In the genomic region with DNA sequence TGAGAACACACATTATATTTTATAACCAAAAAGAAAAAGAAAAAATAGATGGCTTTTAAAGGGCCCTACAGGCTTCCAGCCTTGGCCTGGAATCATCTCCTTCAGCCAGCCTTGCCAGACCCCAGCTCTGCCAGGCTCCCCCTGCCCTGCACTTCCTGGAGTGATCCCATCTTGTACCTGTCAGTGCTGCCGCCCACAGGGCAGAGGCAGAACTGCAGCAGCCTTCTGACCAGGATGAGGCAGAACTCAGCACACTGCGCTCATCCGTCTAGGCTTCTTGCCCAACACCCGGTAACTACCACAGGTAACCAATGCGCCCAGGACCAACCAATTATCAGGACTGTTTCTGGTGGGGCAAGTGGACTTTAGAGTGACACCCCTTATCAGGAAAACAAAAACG, we compare ENCODE assay signal across 10 mouse cellular contexts. TPM values are rescaled to one million over a fixed set of nuclear protein-coding genes. Genes with fewer than 3 reads are reported as not detected.
DNase-seq lines count a peak whose midpoint lies in the region; ATAC-seq and TF ChIP-seq lines count a peak whose summit lies in the region.
"Had no signal": no experiment of that assay in that cellular context is flagged by ENCODE, and none has a peak within 500 bp of the region (broad histone marks: within the 10 kb centered on the region; RNA-seq: fewer than 3 reads in every experiment).

No protein-coding gene starts in this region.

- H3K79me2 ChIP-seq in MEL (ENCODE audit: control insufficient read depth, insufficient read depth, low read length, poor library complexity): no peaks in the 10 kb centered on the region

- DNase-seq in layer of hippocampus, adult 2 months (ENCODE audit: low spot score in 2 of 2): peak in 1 of 2 experiments; percentile 60
- no peak for DNase-seq in layer of hippocampus, postnatal 36 days
- DNase-seq in MEL (ENCODE audit: low read depth, low spot score): peak; percentile 61
- DNase-seq in c-Kit-positive CD71-positive TER-119-positive erythroid progenitor cells, embryonic 14.5 days (ENCODE audit: low spot score): peak; percentile 8
- DNase-seq in left cerebral cortex, postnatal 14 days (ENCODE audit: low spot score in 2 of 2): peak; percentile 66 to 79
- no peak for DNase-seq in yolk sac, embryonic 10.5 days (ENCODE audit: low spot score)

- H3K36me3 ChIP-seq in MEL (ENCODE audit: control insufficient read depth in 1 of 2, insufficient read depth in 2 of 2, low read length in 2 of 2): no peaks in the 10 kb centered on the region
- no peaks in the 10 kb centered on the region for H3K36me3 ChIP-seq in forebrain, embryonic 16.5 days (ENCODE audit: control insufficient read depth, insufficient read depth)
- no peaks in the 10 kb centered on the region for H3K36me3 ChIP-seq in neural tube, embryonic 14.5 days (ENCODE audit: control insufficient read depth, insufficient read depth, low read length)
- H3K36me3 ChIP-seq: liver, embryonic 15.5 days had no signal

- no peak overlapping the region for H3K27ac ChIP-seq in layer of hippocampus, adult 2 months
- no peak overlapping the region for H3K27ac ChIP-seq in MEL (ENCODE audit: control insufficient read depth, low read depth, low read length)
- H3K27ac ChIP-seq in forebrain, embryonic 16.5 days (ENCODE audit: low read length): no peak overlapping the region
- no peak overlapping the region for H3K27ac ChIP-seq in neural tube, embryonic 14.5 days (ENCODE audit: low read depth, low read length)
- H3K27ac ChIP-seq: liver, embryonic 15.5 days had no signal

- no peak overlapping the region for H3K9ac ChIP-seq in MEL (ENCODE audit: control insufficient read depth, low read depth, low read length, poor library complexity, severe bottlenecking)
- H3K9ac ChIP-seq in forebrain, embryonic 16.5 days (replicated peaks; ENCODE audit: low read depth, low read length): no peak overlapping the region
- H3K9ac ChIP-seq in neural tube, embryonic 14.5 days (replicated peaks; ENCODE audit: low read depth, low read length): no peak overlapping the region
- H3K9ac ChIP-seq: liver, embryonic 15.5 days had no signal

- 0 out of 2 replicates have a peak, but pooled peaks have one; percentile 39 for ATAC-seq in forebrain, embryonic 16.5 days
- peak; percentile 54; the same call in 1 of the 2 replicates for ATAC-seq in neural tube, embryonic 14.5 days (ENCODE audit: low read depth)

- peak; percentile 45 for TF ChIP-seq RAD21 in MEL (IDR thresholded peaks at IDR 0.05; ENCODE audit: low read depth, low read length)

- no peak for TF ChIP-seq EP300 in MEL (IDR thresholded peaks at IDR 0.05; ENCODE audit: low read depth in 1 of 2, low read length in 2 of 2)

- H3K9me3 ChIP-seq in MEL (replicated peaks; ENCODE audit: insufficient read depth, low read length): no peaks in the 10 kb centered on the region
- H3K9me3 ChIP-seq in forebrain, embryonic 16.5 days (ENCODE audit: control insufficient read depth, low read length): no peaks in the 10 kb centered on the region
- no peaks in the 10 kb centered on the region for H3K9me3 ChIP-seq in neural tube, embryonic 14.5 days (ENCODE audit: control insufficient read depth, low read length)
- H3K9me3 ChIP-seq: liver, embryonic 15.5 days had no signal

- intact Hi-C loops in left cerebral cortex, postnatal 14 days (cut with DNase I): loop anchor here (5.0 kb wide), 1 partner anchor 47 kb away; no protein-coding TSS in a partner anchor

- H3K4me2 ChIP-seq in forebrain, embryonic 16.5 days (ENCODE audit: low read length): no peak overlapping the region
- H3K4me2 ChIP-seq in neural tube, embryonic 14.5 days (ENCODE audit: low read depth, low read length): no peak overlapping the region
- H3K4me2 ChIP-seq: liver, embryonic 15.5 days had no signal

- H3K4me1 ChIP-seq in MEL (ENCODE audit: control insufficient read depth in 1 of 2, insufficient read depth in 2 of 2, low read length in 2 of 2): no peaks in the 10 kb centered on the region
- peaks cover 11% of the 10 kb centered on the region for H3K4me1 ChIP-seq in forebrain, embryonic 16.5 days (replicated peaks; ENCODE audit: control insufficient read depth, insufficient read depth, low read length)
- peaks cover 4% of the 10 kb centered on the region; the same call in 1 of the 2 replicates for H3K4me1 ChIP-seq in neural tube, embryonic 14.5 days (ENCODE audit: control insufficient read depth, insufficient read depth, low read length)
- H3K4me1 ChIP-seq: liver, embryonic 15.5 days had no signal

- H3K27me3 ChIP-seq in MEL (ENCODE audit: control insufficient read depth in 1 of 2, insufficient read depth in 2 of 2, low read length in 2 of 2): no peaks in the 10 kb centered on the region; a peak in 1 of 4 replicates
- H3K27me3 ChIP-seq in forebrain, embryonic 16.5 days (replicated peaks; ENCODE audit: control insufficient read depth, insufficient read depth, low read length): peaks cover 8% of the 10 kb centered on the region
- no peaks in the 10 kb centered on the region for H3K27me3 ChIP-seq in neural tube, embryonic 14.5 days (ENCODE audit: control insufficient read depth, insufficient read depth, low read length)

- 48% methylated on average over 6 of the region's 6 CpGs for WGBS in forebrain, embryonic 16.5 days
- 52% methylated on average over 6 of the region's 6 CpGs for WGBS in neural tube, embryonic 14.5 days

- TF ChIP-seq POLR2A in MEL (IDR thresholded peaks at IDR 0.05; ENCODE audit: control insufficient read depth in 1 of 2, insufficient read depth in 1 of 2, low read depth in 1 of 2, low read length in 2 of 2, poor library complexity in 1 of 2): no peak

- peak; percentile 94 for TF ChIP-seq CTCF in layer of hippocampus, adult 2 months (conservative IDR thresholded peaks at IDR 0.05)
- TF ChIP-seq CTCF in MEL (IDR thresholded peaks at IDR 0.05 in 2 of 3, conservative IDR thresholded peaks at IDR 0.05 in 1 of 3; ENCODE audit: control insufficient read depth in 1 of 3, insufficient read depth in 1 of 3, low read depth in 2 of 3, low read length in 3 of 3, poor library complexity in 1 of 3, severe bottlenecking in 1 of 3): peak; percentile 68 to 95 (median 84)

- no peak overlapping the region for H3K4me3 ChIP-seq in layer of hippocampus, adult 2 months
- H3K4me3 ChIP-seq in MEL (ENCODE audit: control insufficient read depth in 1 of 2, insufficient read depth in 1 of 2, low read depth in 2 of 2, low read length in 2 of 2): no peak overlapping the region
- no peak overlapping the region for H3K4me3 ChIP-seq in forebrain, embryonic 16.5 days (replicated peaks; ENCODE audit: low read length)
- H3K4me3 ChIP-seq in neural tube, embryonic 14.5 days (ENCODE audit: low read depth, low read length): no peak overlapping the region
- H3K4me3 ChIP-seq: erythroblast, embryonic 14.5 days; liver, embryonic 15.5 days had no signal

TF ChIP-seq in MEL, 35 proteins besides CTCF, POLR2A, EP300 and RAD21:
- peak; percentile 69 for TF ChIP-seq ELF1 (IDR thresholded peaks at IDR 0.05; ENCODE audit: low read depth, low read length)
- TF ChIP-seq SMC3 (IDR thresholded peaks at IDR 0.05; ENCODE audit: low read depth, low read length): peak; percentile 51
- TF ChIP-seq MEF2A (IDR thresholded peaks at IDR 0.05; ENCODE audit: extremely low read depth, insufficient replicate concordance, low read depth, low read length, poor library complexity, severe bottlenecking): no peak
- no peak for TF ChIP-seq MYB (IDR thresholded peaks at IDR 0.05; ENCODE audit: low read depth, low read length)
- TF ChIP-seq HCFC1 (IDR thresholded peaks at IDR 0.05; ENCODE audit: low read depth, low read length): no peak

RNA-seq across cellular contexts. Expression of gene Lingo1, which starts 22.0 kb away (rescaled TPM):
- total RNA-seq in layer of hippocampus, adult 2 months (2021): 100 to 1,000 TPM; 249 to 268 TPM
- total RNA-seq in layer of hippocampus, postnatal 36 days (2021): 100 to 1,000 TPM; 235 to 257 TPM
- total RNA-seq in MEL (2012; rRNA removed): not detected in 2 replicates
- not detected for polyA plus RNA-seq in MEL (2012; ENCODE audit: insufficient read depth in 1 of 2, insufficient read length in 2 of 2, low read depth in 1 of 2, low replicate concordance in 2 of 2, missing spikeins in 1 of 2)
- 39.0 and 45.0 TPM in 2 replicates for polyA plus RNA-seq in forebrain, embryonic 16.5 days (2015; fragmentation: Nextera tagmentation; extraction: Ambion mirVana)
- total RNA-seq in left cerebral cortex, postnatal 14 days (2021): 100 to 1,000 TPM; 490 to 503 TPM
- polyA plus RNA-seq in neural tube, embryonic 14.5 days (2014; fragmentation: Nextera tagmentation; extraction: Ambion mirVana): 50.4 and 56.7 TPM in 2 replicates
- polyA plus RNA-seq: erythroblast, embryonic 14.5 days had no signal

Comparison
In these comparisons a context has a peak if more than half of its experiments do, and no peak if none do; other contexts are left out.
1. DNase-seq: peak in MEL (single experiment), c-Kit-positive CD71-positive TER-119-positive erythroid progenitor cells, embryonic 14.5 days (single experiment) and left cerebral cortex, postnatal 14 days (2 of 2); none in layer of hippocampus, postnatal 36 days (0 of 2) and yolk sac, embryonic 10.5 days (single experiment).
2. RNA of gene Lingo1, which starts 22.0 kb away (total RNA-seq): 490 to 503 TPM in left cerebral cortex, postnatal 14 days, 249 to 268 TPM in layer of hippocampus, adult 2 months and 235 to 257 TPM in layer of hippocampus, postnatal 36 days; not detected in MEL; every median in the first group is over 100 times any median in the second.